Mouse (Mus musculus) megakaryocyte, adult 5-6 weeks (primary cell): ENCODE results near the gene Gfer. TPM values are rescaled to one million over a fixed set of nuclear protein-coding genes. Genes with fewer than 3 reads are reported as not detected.
A peak's percentile ranks its signal among the peaks of the same experiment; 100 is the strongest.

Source experiments
- ATAC-seq: 2 replicates; pipeline ENCODE4 v1.8.0; 2016; ENCODE audit warnings: mild to moderate bottlenecking, inconsistent platforms; ENCODE audit not compliant: poor library complexity, severe bottlenecking
- total RNA-seq, 2 experiments: library from RNA; stranded (forward) in 1 of 2; stranded (reverse) in 1 of 2; fragments of 153-499, 151-499 nt in 1 of 2; fragments of 221-1000, 200-1000 nt in 1 of 2; gene quantifications; 2 replicates each; pipeline versions ENCODE4 v1.2.3 to v1.2.4; 2015 to 2017

Gfer gene
- total RNA-seq (2015), result 18.1 and 21.8 TPM in 2 replicates
- 31.6 and 36.2 TPM in 2 replicates for total RNA-seq (2017)

DNA sequence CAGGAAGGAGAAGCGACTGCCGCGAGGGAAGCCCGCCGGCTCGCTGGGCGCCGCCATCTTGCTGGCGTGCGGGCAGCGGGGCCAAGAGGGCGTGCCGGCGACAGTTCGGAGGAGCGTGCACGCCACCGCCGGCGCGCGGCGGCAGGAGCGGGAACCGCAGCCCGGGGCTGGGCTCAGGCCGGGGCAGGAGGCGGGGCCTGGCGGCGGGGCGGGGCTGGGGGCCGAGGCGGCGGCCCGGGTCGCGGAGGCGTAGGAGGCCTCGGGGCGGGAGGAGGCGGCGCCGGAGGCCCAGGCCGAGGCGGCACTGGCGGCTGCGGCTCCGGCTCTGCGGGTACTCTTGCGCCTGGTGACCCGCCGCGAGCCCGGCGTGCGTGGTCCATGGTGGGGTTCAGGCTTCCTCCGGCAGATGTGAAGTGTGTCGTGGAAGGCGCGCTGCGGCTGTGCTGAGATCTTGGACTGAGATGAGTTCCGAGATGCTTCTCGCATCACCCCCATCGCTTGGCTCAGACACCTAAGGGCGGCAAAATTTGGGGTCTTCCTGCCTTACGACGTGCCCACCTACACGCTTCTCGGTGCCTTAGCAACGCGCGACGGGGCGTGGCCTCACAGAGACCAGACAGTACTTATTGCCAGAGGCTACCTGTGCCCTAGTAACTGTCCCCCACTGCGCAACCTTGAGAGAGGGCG, at the start of gene Gfer, which contains the start of gene Noxo1:
Gene Gfer (minus strand): TSS at position 146 of the 687 bp plus-strand sequence.
Gene Noxo1 (plus strand): TSS at position 224 of the 687 bp plus-strand sequence.
- ATAC-seq, result peak; percentile 93

DNA sequence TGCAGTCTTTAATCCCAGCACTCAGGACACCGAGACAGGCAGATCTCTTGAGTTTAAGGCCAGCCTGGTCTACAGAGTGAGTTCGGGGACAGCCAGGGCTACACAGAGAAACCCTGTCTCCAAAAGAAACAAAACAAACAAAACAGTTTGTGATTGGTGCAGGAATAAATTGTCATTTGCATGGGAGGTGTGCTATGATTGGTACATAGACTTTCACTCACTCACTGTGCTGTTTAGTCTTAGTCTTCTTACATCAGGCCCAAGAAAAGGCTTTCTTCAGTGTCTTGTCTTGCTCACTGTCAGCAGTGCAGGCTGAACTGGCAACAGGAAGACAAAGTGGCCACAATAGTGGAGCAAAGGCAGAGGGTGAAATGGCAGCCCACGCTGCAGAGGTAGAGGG, 48.4 kb upstream of the Gfer start:
- ATAC-seq, result no peak

DNA sequence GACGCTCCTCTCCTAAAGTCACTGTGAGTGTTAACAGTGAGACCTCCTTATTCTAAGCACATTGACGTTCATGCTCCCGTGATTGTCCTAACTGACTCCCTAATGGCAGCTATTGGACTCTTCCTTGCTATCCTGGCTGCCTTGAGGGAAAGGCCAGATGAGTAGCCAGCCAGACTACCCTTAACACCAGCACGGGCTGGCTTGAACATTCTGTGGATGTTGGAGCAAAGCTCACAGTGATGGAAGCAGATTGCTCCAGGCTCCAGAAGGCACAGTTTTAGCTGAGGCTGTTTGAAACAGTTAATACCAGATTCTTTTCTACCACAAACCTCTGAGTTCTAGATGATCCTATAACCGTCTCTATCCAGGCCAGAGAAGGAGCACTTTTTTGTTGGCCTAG, 47.9 kb upstream of the Gfer start:
- ATAC-seq, result no peak

DNA sequence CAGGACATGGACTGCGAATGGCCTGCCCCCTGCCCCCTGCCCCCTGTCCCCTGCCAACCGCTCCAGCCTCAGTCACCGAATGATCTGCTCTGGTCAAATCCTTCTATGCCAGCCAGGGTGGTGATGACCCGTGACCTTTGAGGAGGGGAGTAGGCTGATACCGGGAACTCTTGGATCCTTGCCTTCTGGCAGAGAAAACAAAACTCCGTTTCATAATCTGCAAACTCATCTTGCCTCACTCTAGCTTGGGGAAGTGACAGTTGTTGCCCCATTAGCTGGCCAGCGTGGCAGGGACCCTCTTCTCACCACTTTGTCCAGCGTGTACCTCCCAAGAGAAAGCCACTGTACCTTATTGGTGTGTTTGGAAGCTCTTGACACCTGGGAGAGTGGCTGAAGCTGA, 46.4 kb upstream of the Gfer start:
- peak; percentile 45 for ATAC-seq

DNA sequence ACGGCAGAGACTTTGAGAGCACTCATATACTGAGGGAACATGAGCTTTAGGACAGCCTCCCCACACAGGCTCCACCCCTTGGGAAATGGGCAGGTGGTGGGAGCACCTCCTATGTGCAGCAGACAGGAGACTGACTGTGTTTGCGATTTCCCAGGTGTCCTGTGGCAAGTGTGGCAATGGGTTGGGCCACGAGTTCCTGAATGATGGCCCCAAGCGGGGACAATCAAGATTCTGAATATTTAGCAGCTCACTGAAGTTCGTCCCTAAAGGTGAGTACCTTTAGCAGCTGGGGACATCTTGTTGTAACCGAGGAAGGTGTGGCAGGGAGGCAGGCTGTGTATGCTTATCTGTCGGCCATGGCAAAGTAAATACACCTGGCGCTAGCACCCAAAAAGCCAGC, 44.0 kb upstream of the Gfer start:
- ATAC-seq, result no peak

DNA sequence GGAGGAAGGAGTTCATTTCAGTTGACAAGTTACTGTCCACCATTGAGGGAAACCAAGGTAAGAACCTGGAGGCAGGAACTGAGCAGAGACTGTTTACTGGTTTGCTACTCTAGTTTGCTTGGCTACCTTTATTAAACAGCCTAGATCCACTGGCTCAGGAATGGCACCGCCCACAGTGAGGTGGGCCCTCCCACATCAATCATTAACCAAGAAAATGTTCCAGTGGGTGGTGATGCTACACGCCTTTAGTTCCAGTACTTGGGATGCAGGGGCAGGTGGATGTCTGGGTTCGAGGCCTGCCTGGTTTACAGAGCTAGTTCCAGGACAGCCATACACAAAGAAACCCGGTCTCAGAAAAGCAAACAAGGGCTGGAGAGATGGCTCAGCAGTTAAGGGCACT, 42.3 kb upstream of the Gfer start:
- ATAC-seq, result no peak

DNA sequence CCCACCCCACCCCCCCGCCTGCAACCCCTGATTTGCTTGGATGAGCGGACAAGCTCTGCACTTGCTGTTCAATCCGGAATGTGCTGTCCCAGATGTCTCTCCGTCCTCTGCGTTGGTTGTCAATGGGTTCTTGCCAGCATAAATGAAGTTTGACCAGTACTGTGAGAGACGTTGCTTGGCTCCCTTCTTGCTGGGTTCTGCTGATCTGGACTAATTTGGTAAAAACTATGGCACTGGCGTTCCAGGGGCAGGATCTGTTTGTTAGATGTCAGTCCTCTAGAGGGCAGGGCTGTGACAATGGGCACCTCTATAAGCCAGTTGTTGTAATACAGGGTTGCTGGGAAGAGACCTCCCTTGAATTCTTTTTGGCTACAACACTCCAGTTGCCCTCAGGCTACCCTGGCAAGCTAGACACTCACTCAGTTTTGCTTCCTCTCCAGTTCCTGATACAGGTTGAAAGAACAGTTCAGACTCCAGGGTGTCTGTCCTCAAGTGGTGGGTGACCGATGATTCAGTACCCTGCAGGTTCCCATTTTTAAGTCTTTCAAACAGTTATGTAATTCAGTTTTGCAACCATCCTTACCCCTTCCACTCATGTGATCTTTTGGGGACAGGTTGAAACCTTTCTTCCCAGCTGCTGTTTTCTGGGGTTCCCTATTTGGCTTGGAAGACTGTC, 41.3 kb upstream of the Gfer start:
- peak; percentile 51 for ATAC-seq

DNA sequence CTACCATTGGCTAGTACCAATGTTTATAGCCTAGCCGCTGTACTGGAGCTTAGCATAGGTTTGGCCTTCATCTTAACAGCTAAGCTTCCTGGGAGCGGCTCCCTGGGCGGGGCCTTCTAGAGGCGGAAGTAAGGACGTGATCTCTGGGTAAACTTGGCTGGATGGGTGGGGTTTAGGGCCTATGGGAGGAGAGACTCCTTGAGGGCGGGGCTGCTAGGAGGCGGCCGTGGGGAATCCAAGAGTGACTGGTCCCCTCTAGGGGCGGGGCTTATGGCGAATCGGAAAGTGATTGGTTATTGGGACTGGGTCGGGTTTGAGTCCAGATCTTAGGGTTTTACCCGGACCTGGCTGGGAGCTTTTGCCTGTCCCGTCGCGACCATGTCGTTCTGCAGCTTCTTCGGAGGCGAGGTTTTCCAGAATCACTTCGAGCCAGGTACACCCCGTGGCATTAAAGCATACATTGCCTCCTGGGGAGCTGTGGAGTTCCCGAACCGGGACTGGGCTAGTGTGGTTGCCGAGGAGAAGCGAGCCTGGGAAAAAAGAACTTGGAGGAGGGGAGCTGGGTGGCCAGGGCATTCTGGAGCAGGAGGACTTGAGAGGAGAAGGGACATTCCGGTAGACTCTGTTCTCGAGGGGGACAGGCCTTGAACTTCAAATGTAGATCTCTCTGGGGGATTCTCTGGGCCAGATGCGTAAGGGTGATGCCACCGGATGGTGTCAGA, 40.5 kb upstream of the Gfer start, which contains the start of gene Msrb1:
Gene Msrb1 (plus strand): TSS at position 313 of the 722 bp plus-strand sequence.
- peak; percentile 86 for ATAC-seq

DNA sequence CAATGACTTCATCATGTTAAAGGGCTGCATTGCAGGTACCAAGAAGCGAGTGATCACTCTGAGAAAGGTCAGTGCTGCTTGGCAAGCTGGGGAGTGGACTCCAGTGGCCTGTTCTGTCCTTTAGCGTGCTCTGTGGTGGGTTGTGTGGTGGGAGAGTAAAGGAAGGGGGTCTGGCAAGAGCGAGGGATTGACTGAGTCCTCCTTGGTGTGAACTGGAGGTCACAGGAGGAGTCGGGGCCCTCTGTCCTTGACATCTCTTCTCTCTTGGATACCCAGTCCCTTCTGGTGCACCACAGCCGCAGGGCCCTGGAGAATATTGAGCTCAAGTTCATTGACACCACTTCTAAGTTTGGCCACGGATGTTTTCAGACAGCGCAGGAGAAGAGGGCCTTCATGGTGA, 39.5 kb upstream of the Gfer start:
- no peak for ATAC-seq

DNA sequence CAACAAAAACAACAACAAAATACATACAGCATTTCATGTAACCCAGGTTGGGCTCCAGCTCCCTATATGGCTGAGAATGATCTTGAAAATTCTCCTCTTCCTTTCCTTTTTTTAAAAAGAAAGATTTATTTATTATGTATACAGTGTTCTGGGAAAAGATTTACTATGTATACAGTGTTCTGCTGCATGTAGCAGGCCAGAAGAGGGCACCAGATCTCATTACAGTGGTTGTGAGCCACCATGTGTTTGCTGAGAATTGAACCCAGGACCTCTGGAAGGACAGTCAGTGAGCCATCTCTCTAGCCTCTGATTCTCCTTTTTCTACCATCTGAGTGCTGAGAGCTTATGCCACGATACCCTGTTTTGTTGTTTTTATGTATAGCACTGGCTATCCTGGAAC, 38.6 kb upstream of the Gfer start:
- no peak for ATAC-seq

DNA sequence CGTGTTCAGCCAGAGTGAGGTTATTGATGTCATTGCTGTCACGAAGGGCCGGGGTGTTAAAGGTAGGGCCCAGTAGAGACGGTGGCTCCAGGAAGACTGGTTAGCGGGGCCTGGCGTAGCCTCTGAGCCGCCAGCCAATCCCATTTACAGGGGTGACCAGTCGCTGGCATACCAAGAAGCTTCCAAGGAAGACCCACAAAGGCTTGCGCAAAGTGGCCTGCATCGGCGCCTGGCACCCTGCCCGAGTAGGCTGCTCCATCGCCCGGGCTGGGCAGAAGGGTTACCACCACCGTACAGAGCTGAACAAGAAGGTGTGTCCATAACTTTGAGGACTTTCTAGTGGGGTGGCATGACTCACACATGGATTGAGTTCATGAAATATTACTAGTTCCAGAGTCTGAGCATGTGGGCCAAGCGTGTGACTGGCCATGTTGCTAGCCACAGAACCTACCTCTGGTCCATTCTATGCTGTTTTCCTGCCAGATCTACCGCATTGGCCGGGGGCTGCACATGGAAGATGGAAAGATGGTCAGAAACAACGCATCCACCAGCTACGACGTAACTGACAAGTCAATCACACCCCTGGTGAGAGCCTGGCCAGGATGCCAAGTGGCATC, 37.6 kb upstream of the Gfer start:
- ATAC-seq, result no peak

DNA sequence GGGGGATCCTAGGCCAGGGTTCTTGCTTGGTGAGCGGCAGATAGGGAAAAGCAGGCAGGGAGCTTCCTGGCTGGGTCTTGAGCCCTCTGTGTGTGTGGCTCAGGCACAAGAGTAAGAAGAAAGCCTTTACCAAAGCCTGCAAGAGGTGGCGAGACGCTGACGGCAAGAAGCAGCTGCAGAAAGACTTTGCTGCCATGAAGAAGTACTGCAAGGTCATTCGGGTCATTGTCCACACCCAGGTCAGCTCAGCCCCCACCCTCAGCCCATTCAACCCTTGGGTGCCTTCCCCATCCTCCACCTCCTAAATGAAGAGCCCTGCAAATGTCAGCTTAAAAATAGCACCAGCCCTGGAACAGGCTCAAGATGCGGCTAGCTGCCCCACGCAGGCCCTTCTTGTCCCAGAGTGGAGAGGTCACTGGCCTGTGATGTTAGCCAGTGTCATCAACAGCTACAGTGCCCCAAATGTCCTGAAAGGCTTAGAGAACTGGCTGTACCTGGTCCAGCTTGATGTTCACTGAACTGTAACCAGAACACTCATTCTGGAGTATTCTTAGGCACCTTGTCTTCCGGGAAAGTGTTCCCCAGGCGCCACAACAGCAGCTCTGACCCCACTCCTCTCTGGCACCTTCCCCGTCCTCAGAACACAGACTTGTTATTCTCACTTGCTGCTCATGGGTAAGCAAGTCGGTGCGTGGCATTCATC, 36.4 kb upstream of the Gfer start:
- ATAC-seq, result no peak

DNA sequence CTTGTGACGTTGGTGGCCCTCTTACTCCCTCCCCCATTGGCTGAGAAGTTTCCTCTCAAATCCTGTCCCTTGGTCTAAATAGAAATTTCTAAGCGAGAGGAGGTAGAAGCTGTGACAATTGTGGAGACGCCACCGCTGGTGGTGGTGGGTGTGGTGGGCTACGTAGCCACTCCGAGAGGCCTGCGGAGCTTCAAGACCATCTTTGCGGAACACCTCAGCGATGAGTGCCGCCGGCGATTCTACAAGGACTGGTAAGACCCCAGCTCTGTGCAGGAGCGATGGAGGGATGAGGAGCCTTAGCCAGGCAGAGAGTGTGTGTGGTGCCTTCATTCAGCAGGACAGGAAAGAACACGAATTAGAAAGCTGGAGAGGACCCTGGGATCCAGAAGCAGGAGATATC, 34.8 kb upstream of the Gfer start:
- no peak for ATAC-seq

DNA sequence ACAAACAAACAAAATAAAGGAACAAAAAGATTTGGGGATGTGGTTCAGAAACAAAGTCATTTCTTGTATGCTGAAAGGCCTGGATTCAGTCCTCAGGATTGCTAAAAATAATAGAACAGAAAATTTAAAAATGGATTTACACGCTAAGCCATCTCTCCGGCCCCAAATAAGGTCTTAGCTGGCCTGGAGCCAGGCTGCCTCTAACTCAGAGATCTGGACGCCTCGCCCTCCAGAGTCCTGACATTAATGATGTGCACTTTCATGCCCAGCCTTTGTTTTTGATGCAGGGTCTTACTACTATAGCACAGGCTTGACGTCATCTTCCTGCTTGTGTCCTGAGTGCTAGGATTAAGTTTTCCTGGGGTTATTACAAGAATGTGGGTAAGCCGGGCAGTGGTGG, 33.1 kb upstream of the Gfer start:
- no peak for ATAC-seq

DNA sequence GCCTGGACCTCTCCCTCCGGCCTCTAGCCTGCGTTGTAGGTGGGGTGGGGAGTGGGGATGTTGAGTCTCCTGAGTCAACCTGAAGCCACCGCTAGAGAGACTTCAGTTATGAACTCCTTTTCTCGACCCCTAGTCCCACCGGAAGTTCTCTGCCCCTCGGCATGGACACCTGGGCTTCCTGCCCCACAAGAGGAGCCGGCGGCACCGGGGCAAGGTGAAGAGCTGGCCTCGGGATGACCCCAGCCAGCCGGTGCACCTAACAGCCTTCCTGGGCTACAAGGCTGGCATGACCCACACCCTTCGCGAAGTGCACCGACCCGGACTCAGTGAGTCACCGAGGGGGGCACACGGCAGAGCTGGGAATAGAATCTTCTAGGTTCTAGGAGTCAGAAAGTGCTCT, 32.2 kb upstream of the Gfer start:
- ATAC-seq, result no peak

DNA sequence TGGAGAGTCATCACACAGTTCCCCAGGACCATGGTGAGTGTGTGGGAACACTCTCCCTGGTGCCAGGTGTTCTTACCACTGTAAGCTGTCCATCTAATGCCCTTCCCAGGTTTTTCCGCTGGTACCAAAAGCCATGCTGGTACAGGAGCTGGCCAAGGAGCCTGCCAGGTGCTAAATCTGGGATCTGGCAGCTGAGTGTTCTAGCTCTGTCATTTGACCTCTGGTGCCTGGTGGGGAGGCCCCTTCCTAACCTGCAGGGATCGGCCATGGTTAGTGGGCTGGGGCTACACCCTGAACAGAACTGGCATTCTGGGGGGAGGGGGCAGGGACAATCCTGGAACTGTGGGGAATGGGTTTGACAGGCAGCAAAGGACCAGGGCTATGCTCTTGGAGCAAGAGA, 31.7 kb upstream of the Gfer start, which contains the start of gene Rpl3l:
Gene Rpl3l (plus strand): TSS at position 203 of the 400 bp plus-strand sequence.
- ATAC-seq, result no peak

DNA sequence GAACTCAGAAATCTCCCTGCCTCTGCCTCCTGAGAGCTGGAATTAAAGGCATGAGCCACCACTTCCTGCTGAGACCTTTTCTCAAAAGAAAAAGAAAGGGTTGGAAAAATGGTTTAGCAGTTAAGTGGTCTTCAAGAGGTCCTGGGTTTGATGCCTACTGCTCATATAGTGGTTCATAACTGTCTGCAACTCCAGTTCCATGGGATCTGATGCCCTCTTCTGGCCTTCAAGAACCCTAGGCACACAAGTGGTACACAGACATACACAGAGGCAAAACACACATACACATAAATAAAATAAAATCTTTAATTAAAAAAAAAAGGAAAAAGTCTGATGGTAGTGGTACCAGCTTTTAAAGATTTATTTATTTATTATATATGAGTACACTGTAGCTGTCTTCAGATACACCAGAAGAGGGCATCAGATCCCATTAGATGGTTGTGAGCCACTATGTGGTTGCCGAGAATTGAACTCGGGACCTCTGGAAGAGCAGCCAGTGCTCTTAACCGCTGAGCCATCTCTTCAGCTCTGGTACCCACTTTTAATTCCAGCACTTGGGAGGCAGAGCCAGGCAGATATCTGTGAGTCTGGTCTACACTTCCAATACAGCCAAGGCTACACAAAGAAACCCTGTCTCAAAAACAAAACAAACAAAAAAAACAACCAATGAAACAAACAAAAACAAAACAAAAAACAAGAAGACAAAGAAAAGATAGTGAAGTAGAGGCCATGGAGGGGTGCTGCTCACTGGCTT, 29.9 kb upstream of the Gfer start:
- ATAC-seq, result no peak

DNA sequence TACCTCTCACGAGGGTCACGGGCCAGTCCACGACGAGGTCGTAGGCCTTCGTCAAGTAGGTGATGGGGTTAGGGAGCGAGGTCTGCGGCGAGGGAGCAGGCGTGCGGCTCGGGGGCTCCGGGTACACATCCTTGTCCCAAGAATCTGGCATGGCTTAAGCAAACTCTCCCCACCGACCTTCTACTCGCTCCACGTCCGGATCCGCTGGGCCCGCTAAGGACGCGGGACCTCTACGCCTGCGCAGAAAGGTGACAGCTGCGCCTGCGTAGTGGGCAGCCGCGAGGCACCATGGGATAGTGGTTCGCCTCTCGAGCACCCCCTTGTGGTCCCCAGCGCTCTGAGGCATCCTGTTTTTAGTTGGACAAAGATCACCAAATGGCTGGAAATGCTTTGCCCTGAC, 28.2 kb upstream of the Gfer start, which contains the start of gene Ndufb10:
Gene Ndufb10 (minus strand): TSS at position 295 of the 400 bp plus-strand sequence.
- peak; percentile 73 for ATAC-seq

DNA sequence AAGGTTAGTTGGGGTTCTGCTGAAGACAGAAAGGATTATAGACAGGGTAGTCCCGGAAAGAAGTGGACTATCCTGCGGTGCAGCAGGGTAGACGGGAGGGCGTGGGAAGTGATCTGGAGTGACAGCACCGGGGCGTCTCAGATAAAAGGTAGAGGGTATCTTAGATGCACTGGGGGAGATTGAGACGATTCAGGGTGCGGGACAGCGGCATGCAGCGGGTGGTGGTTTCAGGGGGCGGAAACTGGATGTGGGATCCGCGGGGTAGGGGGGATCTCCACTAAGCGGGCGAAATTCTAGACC, 27.9 kb upstream of the Gfer start:
- peak; percentile 5 for ATAC-seq
